Mouse (Mus musculus) neural tube, embryonic 13.5 days (tissue): Measurements from ENCODE around the gene Galm. TPM values are rescaled to one million over a fixed set of nuclear protein-coding genes. Genes with fewer than 3 reads are reported as not detected.

ENCODE experiments used
- ATAC-seq: fragments of 200-750 bp; cut with Nextera tagmentation; 2 replicates; pipeline ENCODE4 v1.8.0; 2017; ENCODE audit warnings: low read depth, mild to moderate bottlenecking, moderate TSS enrichment, moderate library complexity
- H3K27ac ChIP-seq: fragments of 300-500 bp; sonication (generic); replicated peaks from 2 replicates; pipeline ENCODE4 v1.5.1; 2015; ENCODE audit warnings: moderate library complexity, mild to moderate bottlenecking, inconsistent platforms
- H3K27me3 ChIP-seq: fragments of 300-500 bp; sonication (generic); 2 replicates; pipeline ENCODE4 v1.6.1; 2015; ENCODE audit warnings: mild to moderate bottlenecking, inconsistent platforms
- H3K36me3 ChIP-seq: fragments of 300-500 bp; sonication (generic); 2 replicates; pipeline ENCODE4 v1.6.1; 2015; ENCODE audit warnings: mild to moderate bottlenecking, inconsistent platforms
- H3K4me1 ChIP-seq: fragments of 300-500 bp; sonication (generic); replicated peaks from 2 replicates; pipeline ENCODE4 v1.6.1; 2015; ENCODE audit warnings: inconsistent platforms
- H3K4me2 ChIP-seq: fragments of 300-500 bp; sonication (generic); 2 replicates; pipeline ENCODE4 v1.6.1; 2015; ENCODE audit warnings: inconsistent platforms, mild to moderate bottlenecking, moderate library complexity
- H3K4me3 ChIP-seq: fragments of 300-500 bp; sonication (generic); 2 replicates; pipeline ENCODE4 v1.5.1; 2015; ENCODE audit warnings: mild to moderate bottlenecking, inconsistent platforms
- H3K9ac ChIP-seq: fragments of 300-500 bp; sonication (generic); 2 replicates; pipeline ENCODE4 v1.6.1; 2015; ENCODE audit warnings: moderate library complexity, mild to moderate bottlenecking, inconsistent platforms
- H3K9me3 ChIP-seq: fragments of 300-500 bp; sonication (generic); 2 replicates; pipeline ENCODE4 v1.6.1; 2016; ENCODE audit warnings: inconsistent platforms
- WGBS: fragments of 180-500 bp; shearing (Covaris S2); methylation state at CpG from one replicate; pipeline ENCODE4 v1.1.7; 2015; 5-methylcytosine and 5-hydroxymethylcytosine counted together
- polyA plus RNA-seq: library from polyadenylated mRNA; unstranded; fragments of >200 nt; fragmentation: Nextera tagmentation; extraction: Ambion mirVana; gene quantifications from 2 replicates; pipeline ENCODE4 v1.2.1, GENCODE M21; 2015

Gene Galm
- 2.0 and 2.1 TPM in 2 replicates for polyA plus RNA-seq

DNA sequence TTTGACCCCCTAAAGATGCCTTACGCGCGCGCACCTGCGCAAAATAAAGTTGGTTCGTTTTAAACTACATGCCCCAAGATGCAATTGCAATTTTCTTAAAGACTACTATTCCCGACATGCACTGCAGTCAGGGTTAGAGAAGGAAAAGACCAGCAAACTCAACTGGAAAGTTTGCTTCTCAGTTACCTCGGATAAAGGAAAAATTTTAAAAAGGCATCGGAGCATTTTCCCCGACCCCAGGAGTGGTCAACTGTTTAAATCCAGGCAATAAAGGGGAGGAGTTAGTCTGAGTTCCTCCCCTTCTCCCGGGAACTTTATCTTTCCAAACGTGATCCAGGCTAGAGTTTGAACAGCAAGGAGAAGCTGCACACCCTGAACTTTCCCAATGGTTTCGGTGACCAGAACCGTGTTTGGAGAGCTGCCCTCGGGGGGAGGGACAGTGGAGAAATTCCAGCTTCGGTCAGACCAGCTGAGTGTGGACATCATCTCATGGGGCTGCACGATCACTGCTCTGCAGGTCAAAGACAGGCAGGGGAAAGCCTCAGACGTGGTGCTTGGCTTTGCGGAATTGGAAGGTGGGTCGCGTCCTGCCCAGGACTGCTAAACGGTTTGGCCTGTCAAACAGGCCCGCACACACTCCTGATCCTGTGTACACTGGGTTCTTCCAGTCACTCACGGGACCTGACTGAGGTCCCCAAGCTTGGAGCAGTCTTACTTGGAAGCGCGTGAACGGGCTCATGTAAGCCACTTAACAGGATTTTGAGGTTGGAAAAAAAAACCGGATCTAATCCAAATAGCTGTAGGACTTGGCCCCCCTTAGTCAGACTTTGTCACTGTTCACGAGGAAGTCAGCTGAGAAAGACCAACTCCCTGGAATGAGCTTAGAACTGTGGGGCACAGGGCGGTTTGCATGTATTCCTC, at the start of gene Galm:
TSS of gene Galm (plus strand) at position 141 of the 921 bp plus-strand sequence.
- H3K36me3 ChIP-seq, result no peaks in the 10 kb centered on the region
- peak; percentile 64 for ATAC-seq
- peak within 1 kb of the TSS; percentile 72 for H3K4me2 ChIP-seq
- 10% methylated on average over 30 of the region's 30 CpGs for WGBS
- peaks cover 7% of the 10 kb centered on the region for H3K4me1 ChIP-seq
- no peak within 1 kb of the TSS for H3K27ac ChIP-seq
- peak within 1 kb of the TSS; percentile 44 for H3K4me3 ChIP-seq
- no peaks in the 10 kb centered on the region for H3K9me3 ChIP-seq
- no peaks in the 10 kb centered on the region for H3K27me3 ChIP-seq
- peak within 1 kb of the TSS; percentile 70 for H3K9ac ChIP-seq

DNA sequence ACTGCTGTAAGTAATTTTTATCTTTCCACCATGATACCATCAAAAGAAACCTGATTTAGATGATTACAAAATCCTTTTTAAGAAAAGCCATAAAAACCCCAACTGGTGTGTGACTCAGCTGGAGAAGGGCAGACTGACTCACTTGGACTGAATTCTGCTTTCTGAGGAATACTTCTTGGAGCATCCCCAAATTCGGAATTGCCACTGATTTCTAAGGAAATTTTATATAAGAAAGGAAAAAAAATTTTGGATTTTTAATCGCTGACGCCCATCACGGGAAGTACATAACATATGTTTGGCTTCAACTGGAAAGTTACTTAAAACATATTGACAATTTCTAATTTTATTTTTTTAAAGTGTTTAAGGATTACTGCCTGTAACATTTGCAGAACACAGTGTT, 48.5 kb upstream of the Galm start:
- no peak overlapping the region for H3K9ac ChIP-seq
- H3K36me3 ChIP-seq, result no peaks in the 10 kb centered on the region
- no peaks in the 10 kb centered on the region for H3K9me3 ChIP-seq
- 91% methylated on average over 4 of the region's 4 CpGs for WGBS
- H3K27me3 ChIP-seq, result no peaks in the 10 kb centered on the region
- H3K4me2 ChIP-seq, result no peak overlapping the region
- no peaks in the 10 kb centered on the region for H3K4me1 ChIP-seq
- no peak for ATAC-seq
- H3K27ac ChIP-seq, result no peak overlapping the region
- no peak overlapping the region for H3K4me3 ChIP-seq

DNA sequence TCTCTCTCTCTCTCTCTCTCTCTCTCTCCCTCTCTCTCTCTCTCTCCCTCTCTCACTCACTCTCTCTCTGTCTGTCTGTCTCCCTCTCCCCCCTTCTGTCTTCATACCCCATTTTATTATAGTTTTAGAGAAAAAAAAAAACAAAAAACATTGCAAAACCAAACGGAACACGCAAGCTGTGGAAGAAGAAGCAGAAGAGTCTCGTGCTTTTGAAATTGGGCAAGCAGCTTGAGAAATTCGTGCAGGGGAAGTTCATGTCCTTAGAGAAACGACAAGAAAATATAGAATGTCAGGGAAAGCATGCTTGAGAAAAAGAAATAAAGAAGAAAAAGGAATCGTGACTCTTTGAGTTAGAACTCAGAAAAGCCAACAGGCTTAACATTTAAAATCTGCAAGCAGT, 44.0 kb upstream of the Galm start:
- Histone ChIP-seq H3K9ac (no peak overlapping the region), H3K4me1 (no peaks in the 10 kb centered on the region), H3K36me3 (no peaks in the 10 kb centered on the region), H3K9me3 (0 out of 2 replicates have a peak, but pooled peaks cover 9% of the 10 kb centered on the region), H3K27me3 (no peaks in the 10 kb centered on the region), H3K4me3 (no peak overlapping the region), H3K4me2 (no peak overlapping the region), H3K27ac (no peak overlapping the region)
- ATAC-seq, result no peak
- 76% methylated on average over 6 of the region's 6 CpGs for WGBS

DNA sequence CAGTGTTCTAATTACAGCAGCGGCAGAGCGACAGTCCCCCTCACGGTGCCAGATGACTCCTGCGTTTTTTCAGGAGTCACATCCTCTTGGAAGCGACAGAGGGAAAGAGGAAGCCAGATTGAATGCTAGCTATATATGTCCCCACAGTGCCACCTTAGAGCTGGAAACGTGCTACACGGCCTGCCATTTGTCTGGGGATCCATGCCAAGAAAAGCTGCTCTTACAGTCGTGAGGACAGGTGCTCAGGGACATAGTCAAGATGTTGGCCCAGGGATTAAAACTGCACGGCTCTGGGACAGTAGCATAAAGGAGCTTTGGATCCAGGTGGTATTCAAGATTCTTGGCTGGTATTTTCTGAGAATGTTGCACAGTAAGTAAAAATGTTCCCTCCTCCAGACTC, 42.8 kb upstream of the Galm start:
- no peak overlapping the region for H3K4me2 ChIP-seq
- no peaks in the 10 kb centered on the region for H3K4me1 ChIP-seq
- 80% methylated on average over 9 of the region's 9 CpGs for WGBS
- H3K9me3 ChIP-seq, result 0 out of 2 replicates have a peak, but pooled peaks cover 9% of the 10 kb centered on the region
- H3K27ac ChIP-seq, result no peak overlapping the region
- no peak overlapping the region for H3K9ac ChIP-seq
- H3K4me3 ChIP-seq, result no peak overlapping the region
- H3K36me3 ChIP-seq, result no peaks in the 10 kb centered on the region
- no peak for ATAC-seq
- no peaks in the 10 kb centered on the region for H3K27me3 ChIP-seq

DNA sequence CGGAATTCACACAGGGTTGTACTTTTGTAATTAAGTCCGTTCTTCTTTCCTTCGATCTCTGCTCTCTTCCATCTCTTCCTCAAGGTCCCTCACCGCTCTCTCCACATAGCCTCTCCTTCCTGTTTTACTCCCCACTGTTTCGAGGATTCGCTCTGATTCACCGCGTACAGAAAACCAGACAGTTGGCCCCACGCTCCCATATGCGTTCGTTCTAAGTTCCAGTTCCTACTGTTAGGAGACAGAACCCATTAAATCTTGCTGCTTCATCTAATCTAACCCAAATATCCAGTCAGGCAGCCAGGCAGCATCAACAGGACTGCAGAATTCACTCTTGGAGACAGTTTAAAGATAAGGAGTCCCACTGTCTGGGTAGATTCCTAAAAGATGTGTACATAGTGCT, 40.7 kb upstream of the Galm start:
- Histone ChIP-seq H3K9ac (no peak overlapping the region), H3K4me1 (no peaks in the 10 kb centered on the region), H3K4me2 (no peak overlapping the region), H3K36me3 (no peaks in the 10 kb centered on the region), H3K9me3 (0 out of 2 replicates have a peak, but pooled peaks cover 9% of the 10 kb centered on the region), H3K4me3 (no peak overlapping the region), H3K27ac (no peak overlapping the region), H3K27me3 (no peaks in the 10 kb centered on the region; the same call in 1 of the 2 replicates)
- 91% methylated on average over 11 of the region's 11 CpGs for WGBS
- no peak for ATAC-seq

DNA sequence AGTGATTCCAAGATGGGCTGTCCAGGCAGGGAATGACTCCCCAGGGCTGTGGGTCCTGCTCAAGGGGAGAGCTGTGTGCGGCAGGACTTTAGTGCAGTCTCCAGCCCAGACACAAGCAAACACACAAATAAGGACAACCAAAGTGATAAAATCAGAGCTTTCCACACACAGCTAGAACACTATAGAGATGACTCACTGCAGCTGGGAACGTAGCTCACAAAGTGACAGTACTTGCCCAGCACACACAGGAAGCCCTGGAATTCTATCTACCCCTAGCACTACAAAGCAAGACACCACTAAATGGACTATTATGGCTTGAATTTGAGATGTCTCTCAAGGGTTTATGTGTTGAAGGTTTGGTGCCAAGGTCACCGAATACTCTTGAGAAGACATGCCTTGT, 39.1 kb upstream of the Galm start:
- H3K27me3 ChIP-seq, result no peaks in the 10 kb centered on the region; the same call in 1 of the 2 replicates
- no peak for ATAC-seq
- 90% methylated on average over 3 of the region's 3 CpGs for WGBS

DNA sequence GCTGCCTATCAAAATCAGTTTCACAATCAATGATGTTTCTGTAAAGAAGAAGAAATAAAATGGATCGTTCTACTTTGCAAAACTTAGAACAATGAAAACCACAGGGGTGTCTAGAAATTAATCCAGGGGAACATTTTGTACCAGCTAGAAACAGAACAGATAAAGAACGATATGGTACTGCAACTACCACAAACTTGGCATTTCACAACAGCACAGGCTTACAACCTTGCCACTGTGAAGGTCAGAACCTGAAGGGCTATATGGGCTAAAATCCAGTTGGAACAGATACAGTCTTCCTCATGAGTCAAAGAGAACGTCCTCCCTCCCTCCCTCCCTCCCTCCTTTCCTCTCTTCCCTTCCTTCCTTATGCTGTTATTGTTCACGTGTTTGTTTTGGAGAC, 36.7 kb upstream of the Galm start:
- no peak overlapping the region for H3K27ac ChIP-seq
- no peak overlapping the region for H3K4me2 ChIP-seq
- H3K4me1 ChIP-seq, result peaks cover 4% of the 10 kb centered on the region
- H3K4me3 ChIP-seq, result no peak overlapping the region
- no peak overlapping the region for H3K9ac ChIP-seq
- H3K27me3 ChIP-seq, result no peaks in the 10 kb centered on the region; the same call in 1 of the 2 replicates
- 0 out of 2 replicates have a peak, but pooled peaks cover 3% of the 10 kb centered on the region for H3K9me3 ChIP-seq
- no peak for ATAC-seq
- whole genome bisulfite sequencing, result 78% methylated on average over 4 of the region's 4 CpGs
- H3K36me3 ChIP-seq, result no peaks in the 10 kb centered on the region

More for the DNA sequence above, 39.1 kb upstream of the Galm start:
- no peak overlapping the region for H3K4me3 ChIP-seq
- no peak overlapping the region for H3K27ac ChIP-seq
- H3K4me2 ChIP-seq, result no peak overlapping the region
- H3K4me1 ChIP-seq, result no peaks in the 10 kb centered on the region
- H3K9me3 ChIP-seq, result 0 out of 2 replicates have a peak, but pooled peaks cover 9% of the 10 kb centered on the region
- no peaks in the 10 kb centered on the region for H3K36me3 ChIP-seq
- no peak overlapping the region for H3K9ac ChIP-seq

DNA sequence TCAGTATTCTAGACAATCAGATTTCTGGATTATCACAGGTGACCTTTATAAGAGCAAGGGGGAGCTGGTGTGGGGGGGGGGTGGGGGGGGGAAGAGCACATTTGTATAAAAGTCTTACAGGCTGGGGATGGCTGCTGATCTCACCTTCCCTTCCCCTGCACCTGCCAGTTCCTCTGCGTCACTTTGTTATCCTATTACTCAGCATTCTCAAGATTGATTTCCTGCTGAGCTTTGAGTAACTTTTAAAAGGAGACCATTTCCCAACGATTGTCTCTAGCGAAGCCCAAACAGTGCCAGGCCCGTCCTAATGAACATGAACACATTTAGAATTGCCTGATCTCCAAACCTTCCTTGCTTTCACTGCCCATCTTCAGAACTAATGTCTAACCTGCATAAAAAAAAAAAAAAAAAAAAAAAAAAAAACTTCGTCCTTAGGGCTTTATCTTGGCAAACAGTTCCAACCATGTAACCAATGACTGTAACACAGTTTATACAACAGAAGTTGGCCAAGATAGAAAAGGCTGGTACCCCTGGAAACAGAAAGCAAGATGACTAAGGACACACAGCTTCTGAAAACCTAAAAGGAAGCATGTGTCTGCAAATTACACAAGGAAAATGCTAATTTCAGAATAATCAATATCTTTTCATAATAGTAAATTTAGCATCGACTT, 35.3 kb upstream of the Galm start:
- H3K9ac ChIP-seq, result no peak overlapping the region
- 52% methylated on average over 6 of the region's 6 CpGs for WGBS
- no peak overlapping the region for H3K27ac ChIP-seq
- H3K4me2 ChIP-seq, result no peak overlapping the region
- no peaks in the 10 kb centered on the region; the same call in 1 of the 2 replicates for H3K27me3 ChIP-seq
- no peaks in the 10 kb centered on the region for H3K36me3 ChIP-seq
- no peak overlapping the region for H3K4me3 ChIP-seq
- H3K9me3 ChIP-seq, result no peaks in the 10 kb centered on the region
- H3K4me1 ChIP-seq, result peaks cover 17% of the 10 kb centered on the region
- ATAC-seq, result no peak

DNA sequence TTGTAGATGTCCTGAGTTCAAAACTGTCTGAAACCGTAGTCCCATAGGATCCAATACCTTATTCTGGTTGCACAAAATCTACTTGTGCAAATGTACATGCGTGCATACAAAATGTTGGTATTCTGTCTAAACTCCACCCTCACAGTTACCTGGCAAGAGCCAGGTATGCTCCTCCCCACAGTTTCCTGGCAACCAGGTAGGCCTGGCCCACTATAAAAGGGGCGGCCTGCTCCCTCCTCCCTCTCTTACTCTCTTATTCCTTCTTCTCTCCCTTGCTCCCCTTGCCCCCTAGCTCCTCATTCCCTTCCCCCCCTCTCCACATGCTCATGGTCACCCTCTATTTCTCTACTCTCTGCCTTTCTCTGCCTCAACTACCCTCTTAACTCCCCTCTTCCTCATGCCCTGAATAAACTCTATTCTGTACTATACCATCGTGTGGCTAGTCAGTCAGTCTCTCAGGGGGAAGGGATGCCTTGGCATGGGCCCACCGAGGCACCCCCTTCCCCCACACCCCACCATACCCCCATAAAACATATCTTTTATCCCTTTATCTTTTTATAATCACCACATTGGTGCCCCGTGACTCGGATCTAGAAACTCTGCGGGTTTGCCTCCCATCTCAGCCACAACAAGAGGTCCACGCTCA, 31.9 kb upstream of the Galm start:
- peak; percentile 9; the same call in 1 of the 2 replicates for ATAC-seq

DNA sequence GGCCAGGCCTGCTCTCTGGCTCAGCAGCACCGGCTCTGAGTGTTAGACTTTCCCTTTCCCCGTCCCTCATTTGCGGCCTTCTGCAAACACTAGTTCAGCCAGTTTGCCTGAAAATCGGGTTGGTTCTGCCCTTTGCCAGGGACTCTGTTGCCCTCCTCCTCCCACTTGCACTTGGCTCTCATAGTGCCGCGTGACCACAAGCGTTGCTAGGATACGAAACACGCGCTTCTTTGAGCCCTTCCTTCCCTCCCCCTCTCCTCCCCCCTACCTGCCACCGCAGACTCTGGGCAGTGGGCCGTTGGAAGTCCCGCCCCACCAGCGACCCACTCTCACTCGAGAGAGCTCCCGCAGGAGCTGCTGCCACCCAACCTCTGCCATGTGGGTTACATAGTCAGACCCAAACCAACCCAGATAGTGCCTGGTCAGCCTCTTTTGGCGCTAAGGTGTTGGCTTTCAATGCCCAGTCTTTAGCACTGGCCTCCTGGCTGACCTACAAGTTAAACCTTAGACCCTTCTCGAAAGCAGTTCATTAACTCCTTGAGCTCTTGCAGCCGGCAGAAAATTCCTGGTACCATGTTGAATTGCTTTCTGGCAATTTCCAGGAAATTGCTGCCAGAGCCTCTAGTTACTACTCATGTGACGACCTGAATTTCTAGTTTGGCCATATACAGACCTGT, 31.1 kb upstream of the Galm start:
- 10% methylated on average over 20 of the region's 20 CpGs for WGBS

More for the DNA sequence above, 31.9 kb upstream of the Galm start:
- H3K27me3 ChIP-seq, result no peaks in the 10 kb centered on the region
- WGBS, result 80% methylated on average over 9 of the region's 9 CpGs
- H3K27ac ChIP-seq, result no peak overlapping the region
- no peaks in the 10 kb centered on the region for H3K9me3 ChIP-seq
- no peak overlapping the region for H3K4me3 ChIP-seq
- H3K4me2 ChIP-seq, result peak overlapping the region; percentile 46
- H3K9ac ChIP-seq, result 0 out of 2 replicates have a peak overlapping the region, but pooled peaks have one; percentile 0
- peaks cover 20% of the 10 kb centered on the region for H3K4me1 ChIP-seq
- H3K36me3 ChIP-seq, result no peaks in the 10 kb centered on the region

DNA sequence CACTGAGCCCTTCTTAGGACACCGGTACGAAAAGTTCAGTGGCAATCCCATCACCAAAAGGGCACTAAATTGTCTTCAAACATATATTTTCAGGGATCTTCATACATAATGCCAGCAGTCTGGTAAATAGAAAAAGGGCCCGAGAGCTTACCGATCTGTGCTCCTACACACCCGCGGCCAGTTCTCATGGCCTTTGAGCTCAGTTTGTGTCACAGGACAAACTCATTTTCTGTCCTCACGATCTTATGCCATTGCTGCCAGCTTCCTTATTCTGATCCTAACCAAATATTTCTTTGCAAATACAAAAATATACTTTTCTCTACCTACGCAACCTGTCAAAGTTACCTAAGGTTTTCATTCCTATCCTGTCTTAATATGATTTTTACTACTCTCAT, 30.6 kb upstream of the Galm start:
- no peaks in the 10 kb centered on the region for H3K9me3 ChIP-seq
- no peak overlapping the region for H3K27ac ChIP-seq
- WGBS, result 83% methylated on average over 8 of the region's 8 CpGs

More for the DNA sequence above, 31.1 kb upstream of the Galm start:
- peak; percentile 90 for ATAC-seq
- H3K9me3 ChIP-seq, result no peaks in the 10 kb centered on the region
- peak overlapping the region; percentile 46 for H3K4me2 ChIP-seq
- no peaks in the 10 kb centered on the region for H3K36me3 ChIP-seq
- H3K27ac ChIP-seq, result no peak overlapping the region
- peak overlapping the region; percentile 5 for H3K4me3 ChIP-seq
- H3K4me1 ChIP-seq, result peaks cover 20% of the 10 kb centered on the region
- H3K27me3 ChIP-seq, result no peaks in the 10 kb centered on the region
- H3K9ac ChIP-seq, result 0 out of 2 replicates have a peak overlapping the region, but pooled peaks have one; percentile 0

More for the DNA sequence above, 30.6 kb upstream of the Galm start:
- Histone ChIP-seq H3K9ac (no peak overlapping the region), H3K4me3 (no peak overlapping the region), H3K27me3 (no peaks in the 10 kb centered on the region), H3K4me2 (no peak overlapping the region), H3K36me3 (no peaks in the 10 kb centered on the region), H3K4me1 (peaks cover 20% of the 10 kb centered on the region)
- ATAC-seq, result no peak
